Mouse (Mus musculus): Measurements from ENCODE around the gene Pecr.

GRCm38 (mm10) chr1:72291421-72291820 lies 7.3 kb upstream of the Pecr start:
- no peak for TF ChIP-seq CTCF (IDR thresholded peaks at IDR 0.05; ENCODE audit: borderline replicate concordance, insufficient read depth, low read length)
- no peak for TF ChIP-seq POLR2A (IDR thresholded peaks at IDR 0.05; ENCODE audit: low read depth, low read length)

Measured in embryonic fibroblast, embryonic 13.5 days (primary cell).